Mouse (Mus musculus) mouse embryonic stem cell (cell line): ENCODE data around the gene Fnip2.

ENCODE experiments used
- in situ Hi-C, 2 experiments: fragments of 300-500 bp; cut with MboI; formaldehyde crosslinking; loops; 1 replicate in 1 of 2; 3 replicates in 1 of 2; pipeline ENCODE4 v1.14.3; 2019 to 2020; ENCODE audit warnings: low sequenced_read_pairs in 2 of 2, low pct_unique_long_range_greater_than_20kb in 1 of 2, mixed read lengths in 1 of 2; ENCODE audit not compliant: unreplicated experiment in 1 of 2

Fnip2 gene

GRCm38 (mm10) chr3:79538342-79538741 lies 29.3 kb downstream of the Fnip2 start:
- in situ Hi-C loops = no loop called here

- in situ Hi-C loops = no loop called here
These were observed 29.9 kb downstream of the Fnip2 start for GRCm38 (mm10) chr3:79537626-79538203.

GRCm38 (mm10) chr3:79537023-79537422 lies 30.6 kb downstream of the Fnip2 start:
- in situ Hi-C loops = no loop called here

GRCm38 (mm10) chr3:79531581-79532271 lies 35.9 kb downstream of the Fnip2 start:
- in situ Hi-C loops = no loop called here

GRCm38 (mm10) chr3:79529499-79530096 lies 38.0 kb downstream of the Fnip2 start:
- in situ Hi-C loops = no loop called here

GRCm38 (mm10) chr3:79528451-79528850 lies 39.1 kb downstream of the Fnip2 start:
- in situ Hi-C loops = no loop called here

GRCm38 (mm10) chr3:79527921-79528320 lies 39.7 kb downstream of the Fnip2 start:
- in situ Hi-C loops = no loop called here

GRCm38 (mm10) chr3:79527521-79527920 lies 40.1 kb downstream of the Fnip2 start:
- in situ Hi-C loops = no loop called here

GRCm38 (mm10) chr3:79523349-79523748 lies 44.2 kb downstream of the Fnip2 start:
- in situ Hi-C loops = no loop called here

- in situ Hi-C loops = no loop called here
These were observed 47.7 kb downstream of the Fnip2 start for GRCm38 (mm10) chr3:79519862-79520261.

GRCm38 (mm10) chr3:79518761-79519527 lies 48.7 kb downstream of the Fnip2 start:
- in situ Hi-C loops = no loop called here

- in situ Hi-C loops = no loop called here
These were observed 49.6 kb downstream of the Fnip2 start for GRCm38 (mm10) chr3:79517884-79518591.

GRCm38 (mm10) chr3:79516958-79517357 lies 50.6 kb downstream of the Fnip2 start:
- in situ Hi-C loops = no loop called here

GRCm38 (mm10) chr3:79516099-79516920 lies 51.3 kb downstream of the Fnip2 start:
- in situ Hi-C loops = no loop called here

GRCm38 (mm10) chr3:79514304-79514703 lies 53.3 kb downstream of the Fnip2 start:
- in situ Hi-C loops = no loop called here

GRCm38 (mm10) chr3:79501166-79501728 lies 66.3 kb downstream of the Fnip2 start:
- in situ Hi-C loops = no loop called here

- in situ Hi-C loops = no loop called here
These were observed 67.3 kb downstream of the Fnip2 start for GRCm38 (mm10) chr3:79500279-79500678.

- in situ Hi-C loops = no loop called here
These were observed 70.9 kb downstream of the Fnip2 start for GRCm38 (mm10) chr3:79496668-79497067.
